Mouse (Mus musculus) right cerebral cortex, postnatal 14 days (tissue): ENCODE data around the gene Glt8d2.
"Not testable (repeated sequence)": the region's sequence is repeated elsewhere in the genome, so short reads cannot be mapped to it uniquely, and the experiment has no call there.

Source experiments
- DNase-seq: peaks from one replicate; pipeline ENCODE4 v3.0.0; 2022

Gene Glt8d2

GRCm38 (mm10) chr10:82641481-82641880, 49.0 kb downstream of the Glt8d2 start:
- no peak for DNase-seq

- no peak for DNase-seq
Measured at GRCm38 (mm10) chr10:82639032-82639698, 51.3 kb downstream of the Glt8d2 start.

- no peak for DNase-seq
Measured at GRCm38 (mm10) chr10:82636321-82636720, 54.1 kb downstream of the Glt8d2 start.

GRCm38 (mm10) chr10:82634348-82634747, 56.1 kb downstream of the Glt8d2 start:
- no peak for DNase-seq

- no peak for DNase-seq
Measured at GRCm38 (mm10) chr10:82632496-82633280, 57.8 kb downstream of the Glt8d2 start.

GRCm38 (mm10) chr10:82631133-82631532, 59.3 kb downstream of the Glt8d2 start:
- no peak for DNase-seq

GRCm38 (mm10) chr10:82630497-82630896, 60.0 kb downstream of the Glt8d2 start:
- no peak for DNase-seq

- DNase-seq = peak; percentile 90
Measured at GRCm38 (mm10) chr10:82629586-82630255, 60.7 kb downstream of the Glt8d2 start, which contains the start of gene Tdg. Tdg (plus strand) TSS chr10:82629828.

GRCm38 (mm10) chr10:82629111-82629585, 61.3 kb downstream of the Glt8d2 start:
- peak; percentile 14 for DNase-seq

- DNase-seq = not testable (repeated sequence)
Measured at GRCm38 (mm10) chr10:82623553-82623932, 66.9 kb downstream of the Glt8d2 start.

GRCm38 (mm10) chr10:82622671-82623552, 67.5 kb downstream of the Glt8d2 start, which contains the start of gene 1190007I07Rik:
1190007I07Rik (minus strand) TSS chr10:82623228.
- DNase-seq = peak; percentile 96

- no peak for DNase-seq
Measured at GRCm38 (mm10) chr10:82622235-82622634, 68.2 kb downstream of the Glt8d2 start.
